Mouse (Mus musculus) embryo, embryonic 10 days (tissue): ENCODE data around the gene Cspg4.
"Not testable (repeated sequence)": the region's sequence is repeated elsewhere in the genome, so short reads cannot be mapped to it uniquely, and the experiment has no call there.

Experiments
- DNase-seq: peaks from one replicate; pipeline ENCODE4 v3.0.0-alpha.2; 2015; ENCODE audit warnings: low spot score

The Cspg4 gene

DNA sequence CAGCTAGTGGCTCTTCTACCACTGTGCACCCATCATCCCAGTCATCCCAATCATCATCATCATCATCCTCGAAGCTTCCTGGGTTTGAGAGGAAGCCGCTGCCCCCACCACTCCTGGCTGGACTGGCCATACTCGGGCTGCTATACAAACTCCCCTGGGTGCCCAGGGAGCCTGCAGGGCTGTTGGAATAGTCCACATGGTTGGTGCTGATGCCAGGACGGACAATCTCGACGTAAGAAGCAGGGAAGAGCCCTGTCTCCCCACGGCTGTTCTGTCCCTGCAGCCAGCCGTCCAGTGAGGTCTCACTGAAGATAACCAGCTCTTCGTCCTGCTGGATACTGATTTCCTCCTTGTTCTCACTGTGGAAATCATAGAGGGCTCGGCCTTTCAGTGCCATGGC lies 61.6 kb downstream of the Cspg4 start:
- no peak for DNase-seq

DNA sequence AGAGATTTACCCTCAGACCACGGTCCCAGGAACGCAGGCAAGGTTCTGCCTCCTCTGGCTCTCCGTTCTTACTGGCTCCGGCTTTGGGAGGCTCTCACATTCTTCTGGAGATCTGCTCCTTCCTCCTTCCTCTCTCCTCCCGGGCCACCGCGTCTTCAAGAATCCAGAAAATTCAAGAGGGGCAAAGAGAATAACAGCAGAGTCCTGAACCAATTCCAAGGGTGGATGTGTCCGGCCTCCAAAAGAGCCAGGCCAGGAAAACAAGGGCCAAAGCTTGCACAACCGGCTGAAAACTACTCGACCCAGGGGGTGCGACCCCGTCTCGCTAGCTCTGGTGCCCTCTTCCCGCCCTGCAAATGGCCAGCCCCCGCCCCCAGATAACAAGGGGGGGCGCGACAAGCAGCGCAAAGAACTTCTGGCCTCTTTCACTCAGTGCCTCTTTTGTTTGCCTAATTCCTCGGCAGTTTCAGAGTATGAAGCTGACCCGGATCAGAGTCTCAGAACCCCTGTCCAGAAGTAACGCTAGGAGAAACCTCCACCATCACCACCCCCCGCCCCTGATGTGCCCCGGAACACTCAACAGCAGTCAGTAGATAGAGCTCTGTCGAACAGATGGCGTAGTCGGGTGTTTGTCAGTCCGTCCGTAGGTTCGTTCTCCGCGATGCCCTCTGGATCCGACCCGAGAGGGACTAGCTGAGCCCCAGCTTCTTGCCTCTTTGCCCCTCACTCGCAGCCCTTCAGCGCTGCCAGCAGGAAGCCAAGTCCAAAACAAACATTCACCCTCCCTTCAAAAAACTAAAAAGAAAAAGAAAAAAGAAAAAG lies 62.6 kb downstream of the Cspg4 start:
- DNase-seq: peak; percentile 64

DNA sequence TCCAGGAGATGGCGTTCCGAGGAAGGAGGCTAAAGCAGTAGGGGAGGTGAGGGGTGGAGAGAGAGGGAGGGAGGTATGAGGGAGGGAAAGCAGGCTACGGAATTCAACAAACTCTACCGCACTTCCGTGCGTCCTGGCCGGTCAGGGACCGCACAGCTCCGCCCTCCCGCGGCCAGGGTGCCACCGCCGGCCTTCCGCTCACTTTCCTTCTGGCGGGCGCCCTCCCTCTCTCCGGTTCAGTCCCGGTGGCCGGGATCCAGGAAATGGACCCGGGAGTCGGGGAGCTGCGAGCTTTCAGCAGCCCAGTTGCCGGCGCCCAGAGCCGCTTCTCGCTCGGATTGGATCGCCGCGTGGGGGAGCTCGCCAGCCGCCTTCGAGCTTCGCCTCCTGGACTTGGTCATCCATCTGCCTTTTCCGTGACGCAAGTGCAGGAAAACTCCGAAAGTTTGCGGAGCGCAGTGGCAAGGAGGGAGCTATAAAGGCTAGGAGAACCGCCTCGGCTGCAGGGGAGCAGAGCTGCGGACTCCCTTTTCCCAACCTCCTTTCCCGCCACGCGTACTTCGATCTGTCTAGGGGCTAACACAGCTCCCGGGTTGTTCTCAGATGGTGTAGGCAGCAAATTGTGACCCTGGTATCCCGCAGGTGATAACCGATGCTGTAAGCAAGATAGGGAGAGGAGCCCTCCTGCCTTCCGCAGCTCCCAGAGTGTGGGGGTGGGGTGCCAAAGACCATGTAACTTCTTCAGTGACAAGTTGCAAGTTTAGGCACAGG lies 63.4 kb downstream of the Cspg4 start, which contains the start of gene Snx33:
TSS of gene Snx33 (minus strand) at position 331 of the 771 bp plus-strand sequence.
- peak; percentile 93 for DNase-seq

DNA sequence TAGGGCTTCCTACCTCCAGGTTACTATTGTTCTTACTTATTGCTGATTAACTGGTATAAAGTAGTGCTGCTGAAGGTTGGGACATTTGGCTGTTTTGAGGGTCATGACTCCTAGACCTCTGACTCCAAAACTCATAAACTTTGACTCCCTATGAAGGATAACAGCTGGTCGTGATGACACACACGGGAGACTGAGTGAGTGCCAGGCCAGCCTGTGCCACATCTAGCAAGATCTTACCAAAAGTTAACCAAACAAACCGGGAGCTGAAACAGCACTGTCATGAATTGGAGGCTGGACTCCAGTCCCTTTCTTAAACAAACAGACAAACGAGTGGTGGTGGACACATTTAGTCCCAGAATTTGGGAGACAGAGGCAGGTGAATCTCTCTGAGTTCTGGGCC lies 64.7 kb downstream of the Cspg4 start:
- DNase-seq: no peak

DNA sequence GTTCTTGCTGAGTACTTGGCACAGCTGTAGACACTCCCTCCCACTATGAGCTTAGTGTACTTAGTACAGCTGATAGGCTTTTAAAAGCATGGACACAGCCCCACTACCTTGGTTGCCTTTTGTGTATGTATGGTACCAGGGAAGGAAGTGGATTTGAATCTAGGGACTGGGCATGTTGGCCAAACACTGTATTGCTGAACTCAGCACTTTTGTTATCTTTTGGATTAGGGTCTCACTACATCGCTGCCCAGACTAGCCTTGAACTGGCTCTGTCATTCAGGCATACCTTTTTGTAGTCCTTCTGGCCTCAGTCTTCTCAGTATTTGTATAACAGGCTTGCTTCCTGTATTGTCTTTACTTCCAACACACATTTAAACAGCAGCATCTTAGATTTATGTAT lies 65.7 kb downstream of the Cspg4 start:
- DNase-seq: no peak

DNA sequence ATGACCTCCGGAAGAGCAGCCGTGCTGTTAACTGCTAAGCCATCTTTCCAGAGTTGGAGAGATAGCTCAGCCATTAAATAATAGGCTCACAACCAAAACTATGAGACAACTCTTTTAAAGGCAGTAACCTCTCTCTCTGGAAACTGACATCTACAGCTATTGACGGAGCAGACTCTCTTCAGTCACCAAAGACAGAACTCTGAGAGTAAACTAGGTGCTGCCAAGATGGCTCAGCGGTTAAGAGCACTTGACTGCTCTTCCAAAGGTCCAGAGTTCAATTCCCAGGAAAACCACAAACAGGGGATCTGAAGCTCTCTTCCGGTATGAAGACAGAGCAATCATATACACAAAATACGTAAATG lies 72.0 kb downstream of the Cspg4 start:
- no peak for DNase-seq

DNA sequence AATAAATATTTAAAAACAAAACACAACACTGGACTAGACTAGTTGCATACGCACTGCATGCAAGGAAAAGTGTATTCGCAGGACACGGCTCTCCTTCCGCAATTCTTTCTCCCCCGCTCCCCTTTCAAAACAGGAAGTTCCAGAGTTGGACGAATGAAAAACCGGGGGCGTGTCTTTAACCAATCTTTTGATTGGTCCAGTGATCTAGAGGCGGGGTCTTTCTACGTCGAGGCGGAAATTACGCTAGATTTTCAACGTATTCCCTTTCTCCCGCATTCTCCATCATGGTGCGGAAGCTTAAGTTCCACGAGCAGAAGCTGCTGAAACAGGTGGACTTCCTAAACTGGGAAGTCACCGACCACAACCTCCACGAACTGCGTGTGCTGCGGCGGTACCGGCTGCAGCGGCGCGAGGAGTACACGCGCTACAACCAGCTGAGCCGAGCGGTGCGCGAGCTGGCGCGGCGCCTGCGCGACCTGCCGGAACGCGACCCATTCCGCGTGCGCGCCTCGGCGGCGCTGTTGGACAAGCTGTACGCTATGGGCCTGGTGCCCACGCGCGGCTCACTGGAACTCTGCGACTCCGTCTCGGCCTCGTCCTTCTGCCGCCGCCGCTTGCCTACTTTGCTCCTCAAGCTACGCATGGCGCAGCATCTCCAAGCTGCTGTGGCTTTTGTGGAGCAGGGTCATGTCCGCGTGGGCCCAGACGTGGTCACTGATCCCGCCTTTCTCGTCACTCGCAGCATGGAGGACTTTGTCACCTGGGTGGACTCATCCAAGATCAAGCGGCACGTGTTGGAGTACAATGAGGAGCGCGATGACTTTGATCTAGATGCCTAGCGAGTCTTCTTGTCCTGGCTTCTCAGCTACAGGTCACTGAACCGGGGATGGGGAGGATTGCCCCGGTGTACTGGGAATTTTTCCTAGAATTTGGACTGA lies 72.7 kb downstream of the Cspg4 start, which contains the start of gene Imp3:
TSS of gene Imp3 (plus strand) at position 253 of the 938 bp plus-strand sequence.
- DNase-seq: peak; percentile 96

DNA sequence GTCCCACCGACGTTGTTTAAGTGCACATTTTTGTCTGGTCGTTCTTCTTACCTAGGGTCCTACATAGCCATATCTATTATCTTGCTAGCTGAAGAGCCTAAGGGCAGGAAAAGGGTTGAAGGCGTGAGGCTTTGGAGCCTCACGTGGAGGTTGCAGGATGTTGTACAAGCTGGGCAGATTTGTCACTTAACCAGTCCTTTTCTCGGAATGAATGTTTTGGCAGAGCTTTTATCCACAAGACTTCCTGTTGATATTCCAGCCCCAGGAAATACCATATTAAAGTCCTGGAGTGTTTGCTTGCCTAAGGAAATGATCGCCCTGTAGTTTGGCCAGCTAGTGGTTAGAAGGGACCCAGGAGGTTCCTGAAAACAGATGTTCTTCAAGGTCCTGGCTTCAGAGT lies 73.5 kb downstream of the Cspg4 start:
- no peak for DNase-seq

DNA sequence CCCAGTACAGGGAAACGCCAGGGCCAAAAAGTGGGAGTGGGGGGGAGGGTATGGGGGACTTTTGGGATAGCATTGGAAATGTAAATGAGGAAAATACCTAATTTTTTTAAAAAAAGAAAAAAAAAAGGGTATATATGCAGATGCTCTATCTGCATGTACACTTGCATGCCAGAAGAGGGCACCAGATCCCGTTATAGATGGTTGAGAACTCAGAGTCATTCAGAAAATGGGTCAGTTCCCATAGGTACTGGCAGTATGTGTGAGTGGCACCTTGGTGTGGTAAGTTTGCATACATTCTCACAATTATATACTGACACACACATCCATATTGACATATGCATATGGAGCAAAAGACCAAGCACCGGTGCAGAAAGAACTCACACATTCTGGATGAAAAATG lies 82.6 kb downstream of the Cspg4 start:
- peak; percentile 70 for DNase-seq

DNA sequence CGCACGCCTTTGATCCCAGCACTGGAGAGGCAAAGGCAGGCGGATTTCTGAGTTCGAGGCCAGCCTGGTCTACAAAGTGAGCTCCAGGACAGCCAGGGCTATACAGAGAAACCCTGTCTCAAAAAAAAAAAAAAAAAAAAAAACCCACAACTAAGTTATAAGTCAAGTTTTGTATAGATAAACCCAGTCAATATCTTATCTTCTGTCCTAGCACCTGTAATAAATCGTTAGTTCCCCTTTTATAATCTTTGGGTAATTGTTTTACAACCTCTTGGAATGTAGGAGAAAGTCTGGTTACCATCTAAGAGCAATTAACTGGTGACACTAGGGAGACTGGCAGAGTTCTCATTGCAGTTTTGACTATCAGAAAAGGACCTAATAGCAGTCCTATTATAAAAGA lies 83.9 kb downstream of the Cspg4 start:
- not testable (repeated sequence) for DNase-seq
